Comparison of ENCODE assay signal across 12 mouse cellular contexts in the genomic region with DNA sequence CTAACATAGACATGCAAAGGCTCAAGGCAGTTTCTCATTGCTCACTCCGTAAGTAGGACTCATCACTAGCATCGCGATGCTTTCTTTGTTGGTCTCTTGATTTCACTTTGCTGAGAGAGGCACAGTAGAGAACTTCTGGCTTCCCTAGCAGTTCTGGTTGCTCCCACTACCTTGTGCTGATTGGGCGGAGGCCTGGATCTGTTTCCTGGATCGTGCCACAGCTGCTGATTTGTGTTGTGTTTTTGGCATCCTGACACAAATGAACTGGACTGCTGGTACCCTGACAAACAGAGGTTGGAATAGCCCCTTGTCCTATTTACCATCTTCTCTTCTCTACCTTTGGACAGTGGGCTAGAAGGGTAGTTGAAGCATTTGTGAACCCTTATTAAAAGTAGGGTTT.
DNase-seq lines count a peak whose midpoint lies in the region; ATAC-seq lines count a peak whose summit lies in the region.
"Had no signal": no experiment of that assay in that cellular context is flagged by ENCODE, and none has a peak within 500 bp of the region (broad histone marks: within the 10 kb centered on the region; RNA-seq: fewer than 3 reads in every experiment).

No protein-coding gene starts in this region.

- no peak for ATAC-seq in midbrain, embryonic 11.5 days (ENCODE audit: low FRiP score)
- ATAC-seq in midbrain, embryonic 16.5 days = no peak
- no peak for ATAC-seq in kidney, embryonic 15.5 days (replicated peaks; ENCODE audit: low FRiP score)
- ATAC-seq: liver, embryonic 12.5 days; Patski had no signal

- H3K36me3 ChIP-seq in midbrain, embryonic 11.5 days (ENCODE audit: control insufficient read depth, insufficient read depth, low read length) = no peaks in the 10 kb centered on the region
- no peaks in the 10 kb centered on the region for H3K36me3 ChIP-seq in midbrain, embryonic 16.5 days (ENCODE audit: control insufficient read depth, insufficient read depth, low read length)
- H3K36me3 ChIP-seq in kidney, embryonic 15.5 days = no peaks in the 10 kb centered on the region
- H3K36me3 ChIP-seq: liver, embryonic 12.5 days had no signal

- no peak overlapping the region for H3K27ac ChIP-seq in midbrain, embryonic 11.5 days (ENCODE audit: low read depth, low read length)
- no peak overlapping the region for H3K27ac ChIP-seq in midbrain, embryonic 16.5 days (ENCODE audit: low read length)
- H3K27ac ChIP-seq in kidney, embryonic 15.5 days = 0 out of 2 replicates have a peak overlapping the region, but pooled peaks have one; percentile 23
- H3K27ac ChIP-seq: liver, embryonic 12.5 days had no signal

- no peaks in the 10 kb centered on the region for H3K9me3 ChIP-seq in midbrain, embryonic 11.5 days (ENCODE audit: control insufficient read depth, low read length)
- no peaks in the 10 kb centered on the region for H3K9me3 ChIP-seq in midbrain, embryonic 16.5 days (replicated peaks; ENCODE audit: control insufficient read depth, low read length, poor library complexity, severe bottlenecking)
- no peaks in the 10 kb centered on the region for H3K9me3 ChIP-seq in kidney, embryonic 15.5 days (replicated peaks)
- H3K9me3 ChIP-seq: liver, embryonic 12.5 days had no signal

- 85% methylated on average over 5 of the region's 5 CpGs for WGBS in midbrain, embryonic 11.5 days
- WGBS in midbrain, embryonic 16.5 days = 76% methylated on average over 5 of the region's 5 CpGs
- 73% methylated on average over 5 of the region's 5 CpGs for WGBS in kidney, embryonic 15.5 days

- no peaks in the 10 kb centered on the region for H3K27me3 ChIP-seq in midbrain, embryonic 11.5 days (ENCODE audit: control insufficient read depth, insufficient read depth, low read length)
- no peaks in the 10 kb centered on the region for H3K27me3 ChIP-seq in midbrain, embryonic 16.5 days (ENCODE audit: control insufficient read depth, insufficient read depth, low read depth, low read length)
- no peaks in the 10 kb centered on the region for H3K27me3 ChIP-seq in kidney, embryonic 15.5 days
- H3K27me3 ChIP-seq: liver, embryonic 12.5 days; Patski had no signal

- H3K4me3 ChIP-seq in midbrain, embryonic 11.5 days (ENCODE audit: low read depth, low read length) = no peak overlapping the region
- H3K4me3 ChIP-seq in midbrain, embryonic 16.5 days (ENCODE audit: low read depth, low read length) = no peak overlapping the region
- no peak overlapping the region for H3K4me3 ChIP-seq in kidney, embryonic 15.5 days (replicated peaks)
- H3K4me3 ChIP-seq: erythroblast, embryonic 14.5 days; liver, embryonic 12.5 days had no signal

- H3K4me2 ChIP-seq in midbrain, embryonic 11.5 days = no peak overlapping the region
- no peak overlapping the region for H3K4me2 ChIP-seq in midbrain, embryonic 16.5 days (ENCODE audit: low read length)
- no peak overlapping the region for H3K4me2 ChIP-seq in kidney, embryonic 15.5 days
- H3K4me2 ChIP-seq: liver, embryonic 12.5 days had no signal

- no peak overlapping the region for H3K9ac ChIP-seq in midbrain, embryonic 11.5 days (ENCODE audit: low read length)
- H3K9ac ChIP-seq in midbrain, embryonic 16.5 days (ENCODE audit: low read depth, low read length) = no peak overlapping the region
- H3K9ac ChIP-seq in kidney, embryonic 15.5 days = no peak overlapping the region
- H3K9ac ChIP-seq: liver, embryonic 12.5 days had no signal

- peaks cover 5% of the 10 kb centered on the region for H3K4me1 ChIP-seq in midbrain, embryonic 11.5 days (ENCODE audit: control insufficient read depth, insufficient read depth, low read length)
- peaks cover 8% of the 10 kb centered on the region for H3K4me1 ChIP-seq in midbrain, embryonic 16.5 days (ENCODE audit: control insufficient read depth, insufficient read depth, low read length)
- H3K4me1 ChIP-seq in kidney, embryonic 15.5 days = peaks cover 11% of the 10 kb centered on the region
- H3K4me1 ChIP-seq: liver, embryonic 12.5 days had no signal

- DNase-seq in cerebellum, postnatal 14 days = peak; percentile 18 to 24
- no peak for DNase-seq in cerebellum, adult 11-12 months
- peak; percentile 64 for DNase-seq in midbrain, embryonic 11.5 days (ENCODE audit: low spot score, missing footprints)
- DNase-seq in lung, postnatal 14 days = peak; percentile 19
- DNase-seq in right cerebral cortex, postnatal 36 days (ENCODE audit: low spot score in 2 of 2) = no peak
- no peak for DNase-seq in urinary bladder, adult 2 months (ENCODE audit: low spot score)
- DNase-seq: B cell, adult 2 months had no signal

Comparison
In these comparisons a context has a peak if more than half of its experiments do, and no peak if none do; other contexts are left out.
1. DNase-seq: peak in cerebellum, postnatal 14 days (2 of 2), midbrain, embryonic 11.5 days (single experiment) and lung, postnatal 14 days (single experiment); none in cerebellum, adult 11-12 months (single experiment), right cerebral cortex, postnatal 36 days (0 of 2) and urinary bladder, adult 2 months (single experiment).